In genomic region chr5:149404710-149405109, GRCm38 (mm10) we compare ENCODE assay signal across 30 mouse cellular contexts. TPM values are rescaled to one million over a fixed set of nuclear protein-coding genes. Genes with fewer than 3 reads are reported as not detected.
A peak's percentile ranks its signal among the peaks of the same experiment; 100 is the strongest.
DNase-seq lines count a peak whose midpoint lies in the region; ATAC-seq and TF ChIP-seq lines count a peak whose summit lies in the region.
"Had no signal": no experiment of that assay in that cellular context is flagged by ENCODE, and none has a peak within 500 bp of the region (broad histone marks: within the 10 kb centered on the region; RNA-seq: fewer than 3 reads in every experiment).

No protein-coding gene starts in this region.

- H3K4me3 ChIP-seq in hindbrain, postnatal 0 days (ENCODE audit: low read length): no peak overlapping the region
- H3K4me3 ChIP-seq in hindbrain, embryonic 13.5 days: no peak overlapping the region
- no peak overlapping the region for H3K4me3 ChIP-seq in lung, embryonic 14.5 days (ENCODE audit: low read depth, low read length)
- no peak overlapping the region for H3K4me3 ChIP-seq in MEL (ENCODE audit: control insufficient read depth in 1 of 2, insufficient read depth in 1 of 2, low read depth in 2 of 2, low read length in 2 of 2)
- no peak overlapping the region for H3K4me3 ChIP-seq in stomach, postnatal 0 days (ENCODE audit: low read depth, low read length)
- no peak overlapping the region for H3K4me3 ChIP-seq in forebrain, postnatal 0 days (ENCODE audit: low read depth, low read length)
- H3K4me3 ChIP-seq: embryonic facial prominence, embryonic 12.5 days; kidney, embryonic 15.5 days; liver, embryonic 15.5 days; midbrain, embryonic 15.5 days; stomach, embryonic 15.5 days had no signal

- no peaks in the 10 kb centered on the region for H3K79me2 ChIP-seq in MEL (ENCODE audit: control insufficient read depth, insufficient read depth, low read length, poor library complexity)

- no peak for TF ChIP-seq POLR2A in MEL (IDR thresholded peaks at IDR 0.05; ENCODE audit: control insufficient read depth in 1 of 2, insufficient read depth in 1 of 2, low read depth in 1 of 2, low read length in 2 of 2, poor library complexity in 1 of 2)

- 82% methylated on average over 5 of the region's 5 CpGs for WGBS in hindbrain, postnatal 0 days
- WGBS in hindbrain, embryonic 13.5 days: 81% methylated on average over 5 of the region's 5 CpGs
- 80% methylated on average over 5 of the region's 5 CpGs for WGBS in lung, embryonic 14.5 days
- 83% methylated on average over 5 of the region's 5 CpGs for WGBS in stomach, postnatal 0 days
- WGBS in forebrain, postnatal 0 days: 79% methylated on average over 5 of the region's 5 CpGs

- no peak for TF ChIP-seq RAD21 in MEL (IDR thresholded peaks at IDR 0.05; ENCODE audit: low read depth, low read length)

- H3K36me3 ChIP-seq in hindbrain, postnatal 0 days (ENCODE audit: insufficient read depth, low read length): no peaks in the 10 kb centered on the region
- H3K36me3 ChIP-seq in hindbrain, embryonic 13.5 days: no peaks in the 10 kb centered on the region
- H3K36me3 ChIP-seq in lung, embryonic 14.5 days (ENCODE audit: insufficient read depth): no peaks in the 10 kb centered on the region
- no peaks in the 10 kb centered on the region for H3K36me3 ChIP-seq in MEL (ENCODE audit: control insufficient read depth in 1 of 2, insufficient read depth in 2 of 2, low read length in 2 of 2)
- no peaks in the 10 kb centered on the region for H3K36me3 ChIP-seq in stomach, postnatal 0 days (ENCODE audit: control insufficient read depth, insufficient read depth, low read length)
- H3K36me3 ChIP-seq in forebrain, postnatal 0 days (ENCODE audit: insufficient read depth): no peaks in the 10 kb centered on the region
- H3K36me3 ChIP-seq: embryonic facial prominence, embryonic 12.5 days; kidney, embryonic 15.5 days; liver, embryonic 15.5 days; midbrain, embryonic 15.5 days; stomach, embryonic 15.5 days had no signal

- no peak for DNase-seq in hindbrain, postnatal 0 days (ENCODE audit: low spot score)
- no peak for DNase-seq in lung, embryonic 14.5 days
- DNase-seq in lung, postnatal 4 days: no peak
- DNase-seq in MEL (ENCODE audit: low read depth, low spot score): no peak
- no peak for DNase-seq in stomach, postnatal 0 days (ENCODE audit: low spot score)
- DNase-seq in forebrain, postnatal 0 days: no peak
- DNase-seq: adrenal gland, postnatal 10 days; cerebellum, adult 11 months; cerebellum, adult 9-10 months; embryo, embryonic 11 days; heart, postnatal 14 days; kidney, adult 18-20 months; kidney, postnatal 25 days; lung, postnatal 10 days; right cerebral cortex, postnatal 25 days; thymus, adult 2 months; thymus, postnatal 36 days had no signal

- TF ChIP-seq CTCF in hindbrain, postnatal 0 days (IDR thresholded peaks at IDR 0.05; ENCODE audit: low read depth): 0 out of 2 replicates have a peak, but pooled peaks have one; percentile 9
- TF ChIP-seq CTCF in lung, embryonic 14.5 days (IDR thresholded peaks at IDR 0.05; ENCODE audit: low read depth): peak; percentile 30
- peak; percentile 29 to 36 (median 35); a peak in 5 of 6 replicates for TF ChIP-seq CTCF in MEL (IDR thresholded peaks at IDR 0.05 in 2 of 3, conservative IDR thresholded peaks at IDR 0.05 in 1 of 3; ENCODE audit: control insufficient read depth in 1 of 3, insufficient read depth in 1 of 3, low read depth in 2 of 3, low read length in 3 of 3, poor library complexity in 1 of 3, severe bottlenecking in 1 of 3)
- TF ChIP-seq CTCF in stomach, postnatal 0 days (IDR thresholded peaks at IDR 0.05; ENCODE audit: low read depth): peak; percentile 29
- TF ChIP-seq CTCF in forebrain, postnatal 0 days (IDR thresholded peaks at IDR 0.05; ENCODE audit: low read depth): no peak

- no peak for TF ChIP-seq EP300 in MEL (IDR thresholded peaks at IDR 0.05; ENCODE audit: low read depth in 1 of 2, low read length in 2 of 2)
- TF ChIP-seq EP300 in stomach, postnatal 0 days (optimal IDR thresholded peaks at IDR 0.05): no peak

- no peak overlapping the region for H3K4me2 ChIP-seq in hindbrain, postnatal 0 days (ENCODE audit: low read depth, low read length)
- H3K4me2 ChIP-seq in hindbrain, embryonic 13.5 days: no peak overlapping the region
- no peak overlapping the region for H3K4me2 ChIP-seq in lung, embryonic 14.5 days
- H3K4me2 ChIP-seq in stomach, postnatal 0 days (replicated peaks; ENCODE audit: low read depth): no peak overlapping the region
- no peak overlapping the region for H3K4me2 ChIP-seq in forebrain, postnatal 0 days (ENCODE audit: low read depth)
- H3K4me2 ChIP-seq: embryonic facial prominence, embryonic 12.5 days; kidney, embryonic 15.5 days; liver, embryonic 15.5 days; midbrain, embryonic 15.5 days; stomach, embryonic 15.5 days had no signal

- H3K4me1 ChIP-seq in hindbrain, postnatal 0 days (ENCODE audit: insufficient read depth, low read length): no peaks in the 10 kb centered on the region
- H3K4me1 ChIP-seq in hindbrain, embryonic 13.5 days (replicated peaks): 0 out of 2 replicates have a peak, but pooled peaks cover 3% of the 10 kb centered on the region
- no peaks in the 10 kb centered on the region; the same call in 1 of the 2 replicates for H3K4me1 ChIP-seq in lung, embryonic 14.5 days (ENCODE audit: insufficient read depth)
- H3K4me1 ChIP-seq in MEL (ENCODE audit: control insufficient read depth in 1 of 2, insufficient read depth in 2 of 2, low read length in 2 of 2): no peaks in the 10 kb centered on the region
- no peaks in the 10 kb centered on the region for H3K4me1 ChIP-seq in stomach, postnatal 0 days (replicated peaks; ENCODE audit: control insufficient read depth, insufficient read depth)
- no peaks in the 10 kb centered on the region for H3K4me1 ChIP-seq in forebrain, postnatal 0 days (ENCODE audit: insufficient read depth)
- H3K4me1 ChIP-seq: embryonic facial prominence, embryonic 12.5 days; kidney, embryonic 15.5 days; liver, embryonic 15.5 days had no signal

- no peak for ATAC-seq in hindbrain, postnatal 0 days
- ATAC-seq in hindbrain, embryonic 13.5 days (ENCODE audit: low FRiP score): no peak
- no peak for ATAC-seq in lung, embryonic 14.5 days (ENCODE audit: insufficient read depth)
- no peak for ATAC-seq in stomach, postnatal 0 days (ENCODE audit: low FRiP score, low TSS enrichment)
- ATAC-seq in forebrain, postnatal 0 days: no peak
- ATAC-seq: forebrain, embryonic 14.5 days; midbrain, embryonic 15.5 days had no signal

- no peaks in the 10 kb centered on the region for H3K9me3 ChIP-seq in hindbrain, postnatal 0 days (ENCODE audit: low read length)
- no peaks in the 10 kb centered on the region; the same call in 1 of the 2 replicates for H3K9me3 ChIP-seq in hindbrain, embryonic 13.5 days
- no peaks in the 10 kb centered on the region for H3K9me3 ChIP-seq in lung, embryonic 14.5 days (ENCODE audit: low read depth, low read length)
- no peaks in the 10 kb centered on the region for H3K9me3 ChIP-seq in MEL (replicated peaks; ENCODE audit: insufficient read depth, low read length)
- H3K9me3 ChIP-seq in stomach, postnatal 0 days (ENCODE audit: control insufficient read depth, low read length): no peaks in the 10 kb centered on the region
- no peaks in the 10 kb centered on the region for H3K9me3 ChIP-seq in forebrain, postnatal 0 days (ENCODE audit: low read length)
- H3K9me3 ChIP-seq: embryonic facial prominence, embryonic 12.5 days; midbrain, embryonic 15.5 days; stomach, embryonic 15.5 days had no signal

- H3K27me3 ChIP-seq in hindbrain, postnatal 0 days (ENCODE audit: insufficient read depth, low read length): no peaks in the 10 kb centered on the region
- no peaks in the 10 kb centered on the region for H3K27me3 ChIP-seq in hindbrain, embryonic 13.5 days
- no peaks in the 10 kb centered on the region for H3K27me3 ChIP-seq in lung, embryonic 14.5 days (ENCODE audit: insufficient read depth, low read length)
- no peaks in the 10 kb centered on the region for H3K27me3 ChIP-seq in MEL (ENCODE audit: control insufficient read depth in 1 of 2, insufficient read depth in 2 of 2, low read length in 2 of 2)
- H3K27me3 ChIP-seq in stomach, postnatal 0 days (ENCODE audit: control insufficient read depth, insufficient read depth, low read length): no peaks in the 10 kb centered on the region
- no peaks in the 10 kb centered on the region for H3K27me3 ChIP-seq in forebrain, postnatal 0 days (ENCODE audit: insufficient read depth, low read length)
- H3K27me3 ChIP-seq: embryonic facial prominence, embryonic 12.5 days; kidney, embryonic 15.5 days; liver, embryonic 15.5 days; midbrain, embryonic 15.5 days; stomach, embryonic 15.5 days had no signal

- no peak overlapping the region for H3K27ac ChIP-seq in hindbrain, postnatal 0 days
- no peak overlapping the region for H3K27ac ChIP-seq in hindbrain, embryonic 13.5 days
- H3K27ac ChIP-seq in lung, embryonic 14.5 days (ENCODE audit: low read depth): no peak overlapping the region
- no peak overlapping the region for H3K27ac ChIP-seq in MEL (ENCODE audit: control insufficient read depth, low read depth, low read length)
- H3K27ac ChIP-seq in stomach, postnatal 0 days (replicated peaks): no peak overlapping the region
- no peak overlapping the region for H3K27ac ChIP-seq in forebrain, postnatal 0 days (ENCODE audit: low read depth, low read length)
- H3K27ac ChIP-seq: embryonic facial prominence, embryonic 12.5 days; kidney, embryonic 15.5 days; liver, embryonic 15.5 days; midbrain, embryonic 15.5 days; stomach, embryonic 15.5 days had no signal

- H3K9ac ChIP-seq in hindbrain, postnatal 0 days (replicated peaks; ENCODE audit: low read length): no peak overlapping the region
- H3K9ac ChIP-seq in hindbrain, embryonic 13.5 days: no peak overlapping the region
- no peak overlapping the region for H3K9ac ChIP-seq in lung, embryonic 14.5 days
- H3K9ac ChIP-seq in MEL (ENCODE audit: control insufficient read depth, low read depth, low read length, poor library complexity, severe bottlenecking): no peak overlapping the region
- H3K9ac ChIP-seq in stomach, postnatal 0 days (ENCODE audit: low read length): no peak overlapping the region
- H3K9ac ChIP-seq in forebrain, postnatal 0 days: no peak overlapping the region
- H3K9ac ChIP-seq: embryonic facial prominence, embryonic 12.5 days; kidney, embryonic 15.5 days; liver, embryonic 15.5 days; midbrain, embryonic 15.5 days; stomach, embryonic 15.5 days had no signal

RNA-seq across cellular contexts. Expression of gene Medag, which starts 6.8 kb away (rescaled TPM):
- 9.3 and 11.3 TPM in 2 replicates for total RNA-seq in hindbrain, postnatal 0 days (2014; rRNA removed)
- polyA plus RNA-seq in hindbrain, postnatal 0 days (2015; fragmentation: Nextera tagmentation; extraction: Ambion mirVana): 8.3 and 9.1 TPM in 2 replicates
- 2.1 and 2.5 TPM in 2 replicates for polyA plus RNA-seq in hindbrain, embryonic 13.5 days (2015; fragmentation: Nextera tagmentation; extraction: Ambion mirVana)
- 1.2 and 1.6 TPM in 2 replicates for polyA plus RNA-seq in lung, embryonic 14.5 days (2014; fragmentation: Nextera tagmentation; extraction: Ambion mirVana)
- total RNA-seq in MEL (2012; rRNA removed): not detected in 2 replicates
- polyA plus RNA-seq in MEL (2012; ENCODE audit: insufficient read depth in 1 of 2, insufficient read length in 2 of 2, low read depth in 1 of 2, low replicate concordance in 2 of 2, missing spikeins in 1 of 2): not detected
- polyA plus RNA-seq in stomach, postnatal 0 days (2015; fragmentation: Nextera tagmentation; extraction: Ambion mirVana): 3.4 and 4.1 TPM in 2 replicates
- 1.7 and 2.1 TPM in 2 replicates for total RNA-seq in forebrain, postnatal 0 days (2014; rRNA removed)
- 1.1 and 1.8 TPM in 2 replicates for polyA plus RNA-seq in forebrain, postnatal 0 days (2015; fragmentation: Nextera tagmentation; extraction: Ambion mirVana)
- total RNA-seq: neutrophil, adult 5-6 weeks had no signal

RNA-seq across cellular contexts. Expression of gene Tex26, which starts 34.8 kb away (rescaled TPM):
- total RNA-seq in hindbrain, postnatal 0 days (2014; rRNA removed): 0.31 and 0.50 TPM in 2 replicates
- polyA plus RNA-seq in hindbrain, postnatal 0 days (2015; fragmentation: Nextera tagmentation; extraction: Ambion mirVana): 1.0 and 1.6 TPM in 2 replicates
- polyA plus RNA-seq in hindbrain, embryonic 13.5 days (2015; fragmentation: Nextera tagmentation; extraction: Ambion mirVana): 0.93 and 1.5 TPM in 2 replicates
- 0.64 and 1.0 TPM in 2 replicates for polyA plus RNA-seq in lung, embryonic 14.5 days (2014; fragmentation: Nextera tagmentation; extraction: Ambion mirVana)
- total RNA-seq in MEL (2012; rRNA removed): not detected in 2 replicates
- polyA plus RNA-seq in MEL (2012; ENCODE audit: insufficient read depth in 1 of 2, insufficient read length in 2 of 2, low read depth in 1 of 2, low replicate concordance in 2 of 2, missing spikeins in 1 of 2): not detected
- 0.27 and 0.61 TPM in 2 replicates for polyA plus RNA-seq in stomach, postnatal 0 days (2015; fragmentation: Nextera tagmentation; extraction: Ambion mirVana)
- 0.14 and 2.8 TPM in 2 replicates for total RNA-seq in forebrain, postnatal 0 days (2014; rRNA removed)
- polyA plus RNA-seq in forebrain, postnatal 0 days (2015; fragmentation: Nextera tagmentation; extraction: Ambion mirVana): 1.5 and 1.8 TPM in 2 replicates
- total RNA-seq: gastrocnemius, adult 8-10 months; heart, postnatal 14 days; layer of hippocampus, adult 18-20 months; layer of hippocampus, postnatal 25 days; liver, adult 2 months; neutrophil, adult 5-6 weeks had no signal
- polyA plus RNA-seq: gonadal fat pad, adult 2 months; liver, adult 2 months; liver, embryonic 15.5 days had no signal
